Mouse (Mus musculus) embryonic fibroblast, embryonic 13.5 days (primary cell): ENCODE measurements at regions not wholly inside any gene's neighbourhood (a gene's known extent, or its start where the extent isn't known, plus 50 kb on each side); places are given as distances from the start of the nearest gene placed in this dataset.

Source experiments
- CTCF ChIP-seq: IDR thresholded peaks from 2 replicates; pipeline ENCODE4 v1.5.1; 2011; ENCODE audit warnings: mild to moderate bottlenecking, control low read depth, low read length, moderate library complexity, borderline replicate concordance; ENCODE audit not compliant: insufficient read depth
- POLR2A ChIP-seq: IDR thresholded peaks from 2 replicates; pipeline ENCODE4 v1.6.1; 2011; ENCODE audit warnings: low read depth, mild to moderate bottlenecking, control low read depth, low read length, moderate library complexity

GRCm38 (mm10) chr5:46824934-46825333 lies 967.5 kb upstream of the Lcorl start:
- TF ChIP-seq CTCF (no peak), POLR2A (no peak)
